Mouse (Mus musculus) spleen, postnatal 14 days (tissue): ENCODE results near the gene Fam181a.

Source experiments
- DNase-seq, 2 experiments: peaks; one replicate each; pipeline ENCODE4 v3.0.0; 2021 to 2022; ENCODE audit warnings: low spot score in 2 of 2

The Fam181a gene

GRCm38 (mm10) chr12:103356415-103356748, 45.6 kb downstream of the Fam181a start:
- DNase-seq: no peak

GRCm38 (mm10) chr12:103358216-103358615, 47.4 kb downstream of the Fam181a start:
- DNase-seq: no peak

- DNase-seq: no peak
Observed at GRCm38 (mm10) chr12:103358951-103359801, 48.4 kb downstream of the Fam181a start.

GRCm38 (mm10) chr12:103360812-103361211, 50.0 kb downstream of the Fam181a start:
- DNase-seq: no peak

GRCm38 (mm10) chr12:103361539-103362307, 50.9 kb downstream of the Fam181a start:
- no peak for DNase-seq

- DNase-seq: no peak
Observed at GRCm38 (mm10) chr12:103362336-103362735, 51.6 kb downstream of the Fam181a start.
